Mouse (Mus musculus) megakaryocyte, embryonic 14.5 days (primary cell): Measurements from ENCODE around the gene Mcm10.

Source experiments
- FLI1 ChIP-seq: IDR thresholded peaks from 2 replicates; pipeline ENCODE4 v1.6.1; 2012; ENCODE audit warnings: low read length, inconsistent platforms, mixed read lengths
- GATA1 ChIP-seq: IDR thresholded peaks from 3 replicates; pipeline ENCODE4 v1.6.1; 2012; ENCODE audit warnings: mixed read lengths, low read length, inconsistent platforms, borderline replicate concordance

DNA sequence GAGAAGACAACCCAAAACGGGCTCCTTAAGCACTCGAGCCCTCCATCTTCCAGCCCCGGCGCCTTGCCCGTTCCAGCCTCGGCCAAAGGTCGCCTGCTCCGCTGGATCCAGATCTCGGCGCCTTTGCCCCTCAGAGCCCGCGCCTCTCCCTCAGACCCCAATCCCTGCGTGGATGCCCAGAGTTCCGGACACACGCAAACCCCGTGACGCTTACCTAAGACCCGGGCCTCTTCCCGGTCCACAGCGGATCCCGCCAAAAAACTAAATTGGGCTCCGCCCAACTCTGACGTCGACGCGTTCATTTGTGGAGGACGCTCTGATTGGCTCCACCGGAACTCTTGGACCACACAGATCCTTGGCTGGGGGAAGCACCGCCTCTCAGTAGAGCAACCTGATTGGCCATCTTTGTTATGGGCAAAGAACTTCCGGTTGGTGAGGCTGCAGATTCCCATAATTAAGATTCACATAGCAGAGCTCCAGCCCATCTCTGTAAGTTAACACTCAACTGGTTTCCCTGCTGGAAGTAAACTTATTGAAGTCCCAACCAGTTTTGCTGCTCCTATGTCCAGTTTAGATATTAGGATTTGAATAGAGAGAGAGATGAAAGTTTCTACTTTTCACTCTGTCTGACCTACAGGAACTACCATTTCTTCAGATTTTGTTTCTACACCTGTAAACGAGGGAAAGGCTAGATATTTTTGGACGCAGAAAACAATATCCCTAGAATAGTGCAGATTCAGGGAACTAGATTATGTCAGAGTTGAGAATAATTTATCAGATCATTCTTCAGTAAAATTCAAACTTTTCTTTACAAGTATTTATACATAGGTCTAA lies at the start of gene Mcm10:
- TF ChIP-seq GATA1 (no peak), FLI1 (peak; percentile 44; the same call in 1 of the 2 replicates)
